In genomic region chr17:66077437-66077850, GRCm38 (mm10) we compare ENCODE assay signal across 8 mouse cellular contexts. TPM values are rescaled to one million over a fixed set of nuclear protein-coding genes. Genes with fewer than 3 reads are reported as not detected.
DNase-seq lines count a peak whose midpoint lies in the region; ATAC-seq and TF ChIP-seq lines count a peak whose summit lies in the region.

No protein-coding gene starts in this region.

- DNase-seq in heart, adult 9 months (ENCODE audit: low spot score in 2 of 2) = no peak
- DNase-seq in G1E (ENCODE audit: low spot score) = peak; percentile 22
- no peak for DNase-seq in stomach, postnatal 0 days (ENCODE audit: low spot score)
- DNase-seq in urinary bladder, postnatal 25 days (ENCODE audit: low spot score) = no peak
- no peak for DNase-seq in layer of hippocampus, postnatal 10 days (ENCODE audit: low spot score in 2 of 2)

- H3K27ac ChIP-seq in heart, embryonic 14.5 days (replicated peaks in 1 of 2; ENCODE audit: control insufficient read depth in 1 of 2, insufficient read depth in 1 of 2, low read depth in 2 of 2, low read length in 2 of 2) = peak overlapping the region; percentile 61 to 87
- peak overlapping the region; percentile 95 for H3K27ac ChIP-seq in forebrain, embryonic 13.5 days
- peak overlapping the region; percentile 99 for H3K27ac ChIP-seq in liver, embryonic 15.5 days (replicated peaks)
- H3K27ac ChIP-seq in stomach, postnatal 0 days (replicated peaks) = peak overlapping the region; percentile 97

- WGBS in heart, embryonic 14.5 days = 1% methylated on average over 23 of the region's 23 CpGs
- WGBS in forebrain, embryonic 13.5 days = 1% methylated on average over 23 of the region's 23 CpGs
- WGBS in liver, embryonic 15.5 days (ENCODE audit: insufficient replicate concordance) = under 1% methylated on average over 23 of the region's 23 CpGs
- 1% methylated on average over 23 of the region's 23 CpGs for WGBS in stomach, postnatal 0 days

- TF ChIP-seq CTCF in G1E (IDR thresholded peaks at IDR 0.05; ENCODE audit: low read depth, low read length) = no peak
- no peak for TF ChIP-seq CTCF in stomach, postnatal 0 days (IDR thresholded peaks at IDR 0.05; ENCODE audit: low read depth)

- no peak for TF ChIP-seq EP300 in stomach, postnatal 0 days (optimal IDR thresholded peaks at IDR 0.05)

- H3K36me3 ChIP-seq in heart, embryonic 14.5 days (ENCODE audit: control insufficient read depth, insufficient read depth, low read length) = peaks cover 38% of the 10 kb centered on the region
- H3K36me3 ChIP-seq in G1E (replicated peaks) = peaks cover 44% of the 10 kb centered on the region
- H3K36me3 ChIP-seq in forebrain, embryonic 13.5 days (ENCODE audit: poor library complexity, severe bottlenecking) = peaks cover 22% of the 10 kb centered on the region
- peaks cover 24% of the 10 kb centered on the region for H3K36me3 ChIP-seq in liver, embryonic 15.5 days (replicated peaks)
- 0 out of 2 replicates have a peak, but pooled peaks cover 6% of the 10 kb centered on the region for H3K36me3 ChIP-seq in stomach, postnatal 0 days (ENCODE audit: control insufficient read depth, insufficient read depth, low read length)

- peak overlapping the region; percentile 77 for H3K4me2 ChIP-seq in heart, embryonic 14.5 days (ENCODE audit: low read length)
- H3K4me2 ChIP-seq in forebrain, embryonic 13.5 days = peak overlapping the region; percentile 84
- H3K4me2 ChIP-seq in liver, embryonic 15.5 days = peak overlapping the region; percentile 98
- peak overlapping the region; percentile 88 for H3K4me2 ChIP-seq in stomach, postnatal 0 days (replicated peaks; ENCODE audit: low read depth)

- no peaks in the 10 kb centered on the region for H3K27me3 ChIP-seq in heart, embryonic 14.5 days (ENCODE audit: control insufficient read depth, insufficient read depth, low read length)
- no peaks in the 10 kb centered on the region for H3K27me3 ChIP-seq in G1E (ENCODE audit: insufficient read depth, low read length)
- no peaks in the 10 kb centered on the region for H3K27me3 ChIP-seq in forebrain, embryonic 13.5 days
- no peaks in the 10 kb centered on the region for H3K27me3 ChIP-seq in liver, embryonic 15.5 days
- H3K27me3 ChIP-seq in stomach, postnatal 0 days (ENCODE audit: control insufficient read depth, insufficient read depth, low read length) = no peaks in the 10 kb centered on the region

- peak overlapping the region; percentile 88 to 96 for H3K4me3 ChIP-seq in heart, embryonic 14.5 days (ENCODE audit: control insufficient read depth in 1 of 2, insufficient read depth in 1 of 2, low read depth in 1 of 2, low read length in 2 of 2)
- peak overlapping the region; percentile 98 for H3K4me3 ChIP-seq in G1E (ENCODE audit: low read depth, low read length)
- H3K4me3 ChIP-seq in forebrain, embryonic 13.5 days = peak overlapping the region; percentile 94
- peak overlapping the region; percentile 97 for H3K4me3 ChIP-seq in liver, embryonic 15.5 days (replicated peaks)
- peak overlapping the region; percentile 95 for H3K4me3 ChIP-seq in stomach, postnatal 0 days (ENCODE audit: low read depth, low read length)

- peak; percentile 57; the same call in 1 of the 2 replicates for ATAC-seq in heart, embryonic 14.5 days (ENCODE audit: insufficient number of reproducible peaks, insufficient read depth, low FRiP score, low read depth)
- no peak for ATAC-seq in G1E (ENCODE audit: extremely low read depth, insufficient number of reproducible peaks, low FRiP score, poor library complexity, severe bottlenecking)
- ATAC-seq in forebrain, embryonic 13.5 days = peak; percentile 73
- ATAC-seq in liver, embryonic 15.5 days (ENCODE audit: insufficient read depth) = peak; percentile 33
- peak; percentile 44 for ATAC-seq in stomach, postnatal 0 days (ENCODE audit: low FRiP score, low TSS enrichment)

- H3K9ac ChIP-seq in heart, embryonic 14.5 days (ENCODE audit: low read length) = peak overlapping the region; percentile 82
- peak overlapping the region; percentile 91 for H3K9ac ChIP-seq in forebrain, embryonic 13.5 days
- H3K9ac ChIP-seq in liver, embryonic 15.5 days = peak overlapping the region; percentile 74
- peak overlapping the region; percentile 73 for H3K9ac ChIP-seq in stomach, postnatal 0 days (ENCODE audit: low read length)

- no peaks in the 10 kb centered on the region for H3K9me3 ChIP-seq in heart, embryonic 14.5 days (ENCODE audit: control insufficient read depth, low read length)
- H3K9me3 ChIP-seq in G1E (replicated peaks) = no peaks in the 10 kb centered on the region
- no peaks in the 10 kb centered on the region for H3K9me3 ChIP-seq in forebrain, embryonic 13.5 days (replicated peaks)
- H3K9me3 ChIP-seq in liver, embryonic 15.5 days (replicated peaks) = no peaks in the 10 kb centered on the region
- H3K9me3 ChIP-seq in stomach, postnatal 0 days (ENCODE audit: control insufficient read depth, low read length) = no peaks in the 10 kb centered on the region

- 0 out of 4 replicates have a peak, but pooled peaks cover 0 to 7% of the 10 kb centered on the region in 2 experiments for H3K4me1 ChIP-seq in heart, embryonic 14.5 days (ENCODE audit: control insufficient read depth in 2 of 2, insufficient read depth in 2 of 2, low read length in 2 of 2)
- H3K4me1 ChIP-seq in G1E (ENCODE audit: insufficient read depth, low read depth, low read length) = peaks cover 36% of the 10 kb centered on the region
- peaks cover 19% of the 10 kb centered on the region for H3K4me1 ChIP-seq in forebrain, embryonic 13.5 days
- H3K4me1 ChIP-seq in liver, embryonic 15.5 days (replicated peaks) = peaks cover 27% of the 10 kb centered on the region
- H3K4me1 ChIP-seq in stomach, postnatal 0 days (replicated peaks; ENCODE audit: control insufficient read depth, insufficient read depth) = no peaks in the 10 kb centered on the region

RNA-seq across cellular contexts. Expression of gene Ankrd12, which starts 0.6 kb away (rescaled TPM):
- polyA plus RNA-seq in heart, embryonic 14.5 days (2014; fragmentation: Nextera tagmentation; extraction: Ambion mirVana) = 18.4 and 22.0 TPM in 2 replicates
- 59.2 and 67.7 TPM in 2 replicates for total RNA-seq in G1E (2014; fragmentation: Nextera tagmentation)
- 61.0 and 74.8 TPM in 2 replicates for total RNA-seq in G1E (2017)
- polyA plus RNA-seq in G1E (2012) = 5.5 and 5.9 TPM in 2 replicates
- 77.4 and 80.8 TPM in 2 replicates for polyA plus RNA-seq in forebrain, embryonic 13.5 days (2015; fragmentation: Nextera tagmentation; extraction: Ambion mirVana)
- polyA plus RNA-seq in liver, embryonic 15.5 days (2015; fragmentation: Nextera tagmentation; extraction: Ambion mirVana) = 6.8 and 8.8 TPM in 2 replicates
- polyA plus RNA-seq in stomach, postnatal 0 days (2015; fragmentation: Nextera tagmentation; extraction: Ambion mirVana) = 23.4 and 25.5 TPM in 2 replicates
- total RNA-seq in layer of hippocampus, postnatal 10 days (2021) = 100 to 1,000 TPM; 102 to 116 TPM

RNA-seq across cellular contexts. Expression of gene Ndufv2, which starts 23.9 kb away (rescaled TPM):
- polyA plus RNA-seq in heart, embryonic 14.5 days (2014; fragmentation: Nextera tagmentation; extraction: Ambion mirVana) = 713 and 726 TPM in 2 replicates
- total RNA-seq in G1E (2014; fragmentation: Nextera tagmentation) (133 TPM in 2 replicates), G1E (2017) (193 and 216 TPM in 2 replicates)
- polyA plus RNA-seq in G1E (2012) = 77.7 and 115 TPM in 2 replicates
- 354 and 358 TPM in 2 replicates for polyA plus RNA-seq in forebrain, embryonic 13.5 days (2015; fragmentation: Nextera tagmentation; extraction: Ambion mirVana)
- 180 and 198 TPM in 2 replicates for polyA plus RNA-seq in liver, embryonic 15.5 days (2015; fragmentation: Nextera tagmentation; extraction: Ambion mirVana)
- 348 and 356 TPM in 2 replicates for polyA plus RNA-seq in stomach, postnatal 0 days (2015; fragmentation: Nextera tagmentation; extraction: Ambion mirVana)
- 100 to 1,000 TPM; 229 to 246 TPM for total RNA-seq in layer of hippocampus, postnatal 10 days (2021)

RNA-seq across cellular contexts. Expression of gene Washc1, which starts 33.9 kb away (rescaled TPM):
- 25.6 and 28.4 TPM in 2 replicates for polyA plus RNA-seq in heart, embryonic 14.5 days (2014; fragmentation: Nextera tagmentation; extraction: Ambion mirVana)
- total RNA-seq in G1E (2014; fragmentation: Nextera tagmentation) = 20.2 and 24.1 TPM in 2 replicates
- 37.0 and 39.7 TPM in 2 replicates for total RNA-seq in G1E (2017)
- polyA plus RNA-seq in G1E (2012) = 41.1 and 44.5 TPM in 2 replicates
- 36.8 and 37.4 TPM in 2 replicates for polyA plus RNA-seq in forebrain, embryonic 13.5 days (2015; fragmentation: Nextera tagmentation; extraction: Ambion mirVana)
- polyA plus RNA-seq in liver, embryonic 15.5 days (2015; fragmentation: Nextera tagmentation; extraction: Ambion mirVana) = 15.2 and 17.1 TPM in 2 replicates
- 27.2 and 27.6 TPM in 2 replicates for polyA plus RNA-seq in stomach, postnatal 0 days (2015; fragmentation: Nextera tagmentation; extraction: Ambion mirVana)
- total RNA-seq in layer of hippocampus, postnatal 10 days (2021) = 10 to 100 TPM; 48.4 to 52.9 TPM

RNA-seq across cellular contexts. Expression of gene Ddx11, which starts 45.9 kb away (rescaled TPM):
- 8.7 and 11.1 TPM in 2 replicates for polyA plus RNA-seq in heart, embryonic 14.5 days (2014; fragmentation: Nextera tagmentation; extraction: Ambion mirVana)
- total RNA-seq in G1E (2014; fragmentation: Nextera tagmentation) = 20.2 and 22.9 TPM in 2 replicates
- total RNA-seq in G1E (2017) = 18.9 and 28.1 TPM in 2 replicates
- polyA plus RNA-seq in G1E (2012) = 8.9 and 10.1 TPM in 2 replicates
- 16.2 and 17.3 TPM in 2 replicates for polyA plus RNA-seq in forebrain, embryonic 13.5 days (2015; fragmentation: Nextera tagmentation; extraction: Ambion mirVana)
- 6.4 and 6.5 TPM in 2 replicates for polyA plus RNA-seq in liver, embryonic 15.5 days (2015; fragmentation: Nextera tagmentation; extraction: Ambion mirVana)
- 2.9 TPM in 2 replicates for polyA plus RNA-seq in stomach, postnatal 0 days (2015; fragmentation: Nextera tagmentation; extraction: Ambion mirVana)
- 1 to 10 TPM; 4.9 to 6.9 TPM for total RNA-seq in layer of hippocampus, postnatal 10 days (2021)
